Mouse (Mus musculus): ENCODE data around the gene Pdcl2. TPM values are rescaled to one million over a fixed set of nuclear protein-coding genes. Genes with fewer than 3 reads are reported as not detected.

Pdcl2 gene
- polyA plus RNA-seq (2016; fragmentation: Nextera tagmentation; extraction: Ambion mirVana), result not detected in 2 replicates

GRCm38 (mm10) chr5:76330953-76331352 is at the start of gene Pdcl2:
TSS of gene Pdcl2 (minus strand) at chr5:76331156.
- no peaks in the 10 kb centered on the region for H3K27me3 ChIP-seq (ENCODE audit: low read depth, poor library complexity, severe bottlenecking)
- no peaks in the 10 kb centered on the region for H3K4me1 ChIP-seq
- H3K9me3 ChIP-seq (replicated peaks), result no peaks in the 10 kb centered on the region
- H3K4me3 ChIP-seq, result no peak within 1 kb of the TSS
- WGBS, result 89% methylated on average over 7 of the region's 7 CpGs
- no peaks in the 10 kb centered on the region for H3K36me3 ChIP-seq
- no peak within 1 kb of the TSS for H3K27ac ChIP-seq
- DNase-seq (ENCODE audit: low spot score), result no peak

DNA sequence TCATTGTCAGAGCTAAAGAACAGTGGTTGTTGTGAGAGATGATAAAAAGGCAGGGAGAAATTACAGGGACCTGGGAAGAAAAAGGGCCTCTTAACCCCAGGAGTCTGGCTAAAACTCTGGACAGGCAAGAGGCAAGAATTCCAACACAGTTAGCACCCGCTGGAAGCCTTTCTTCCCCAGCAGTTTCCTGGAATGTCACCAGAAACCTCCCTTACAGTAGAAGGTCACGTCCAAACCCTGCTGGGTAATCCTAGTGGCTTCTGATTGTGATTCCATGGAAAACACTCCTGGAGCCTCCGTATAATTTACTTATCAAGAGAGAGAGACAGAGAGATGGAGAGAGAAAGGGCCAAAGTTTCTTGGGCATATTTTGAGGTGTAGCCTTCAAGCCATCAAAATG is 48.3 kb upstream of the Pdcl2 start:
- Histone ChIP-seq H3K4me3 (no peak overlapping the region), H3K4me1 (no peaks in the 10 kb centered on the region), H3K36me3 (no peaks in the 10 kb centered on the region), H3K27ac (no peak overlapping the region), H3K9me3 (replicated peaks) (no peaks in the 10 kb centered on the region), H3K27me3 (ENCODE audit: low read depth, poor library complexity, severe bottlenecking) (no peaks in the 10 kb centered on the region)
- WGBS, result 63% methylated on average over 3 of the region's 3 CpGs
- DNase-seq (ENCODE audit: low spot score), result no peak

DNA sequence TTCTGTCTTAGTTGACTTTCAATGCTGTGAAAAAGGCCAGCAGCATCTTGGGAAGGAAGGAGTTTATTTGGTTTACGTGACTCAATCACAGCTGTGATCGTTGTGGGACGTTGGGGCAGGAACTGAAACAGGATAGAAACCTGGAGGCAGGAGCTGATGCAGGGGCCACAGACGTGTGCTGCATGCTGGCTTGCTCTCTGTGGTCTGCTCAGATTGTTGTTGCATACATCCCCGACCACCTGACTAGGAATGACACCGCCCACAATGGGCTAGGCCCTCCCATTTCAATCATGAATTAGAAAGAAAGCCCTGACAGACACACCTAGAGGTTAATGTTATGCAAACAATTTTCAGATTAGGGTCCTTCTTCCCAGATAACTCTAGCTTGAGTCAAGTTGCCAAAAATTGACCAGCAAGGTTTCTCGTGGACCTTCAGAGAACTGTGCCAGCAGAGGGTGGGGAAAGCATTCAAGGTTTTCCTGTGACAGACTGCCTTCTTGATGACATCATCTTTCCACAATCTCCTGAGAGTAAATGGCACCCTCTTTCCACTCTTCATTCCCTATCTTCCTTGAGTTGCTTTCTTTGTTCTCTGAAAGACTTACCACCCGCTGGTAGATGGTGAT is 38.4 kb upstream of the Pdcl2 start:
- Histone ChIP-seq H3K36me3 (no peaks in the 10 kb centered on the region), H3K4me1 (peaks cover 3% of the 10 kb centered on the region), H3K4me3 (no peak overlapping the region), H3K9me3 (replicated peaks) (no peaks in the 10 kb centered on the region), H3K27ac (no peak overlapping the region), H3K27me3 (ENCODE audit: low read depth, poor library complexity, severe bottlenecking) (peaks cover 13% of the 10 kb centered on the region)
- DNase-seq (ENCODE audit: low spot score), result no peak
- 84% methylated on average over 8 of the region's 8 CpGs for WGBS

DNA sequence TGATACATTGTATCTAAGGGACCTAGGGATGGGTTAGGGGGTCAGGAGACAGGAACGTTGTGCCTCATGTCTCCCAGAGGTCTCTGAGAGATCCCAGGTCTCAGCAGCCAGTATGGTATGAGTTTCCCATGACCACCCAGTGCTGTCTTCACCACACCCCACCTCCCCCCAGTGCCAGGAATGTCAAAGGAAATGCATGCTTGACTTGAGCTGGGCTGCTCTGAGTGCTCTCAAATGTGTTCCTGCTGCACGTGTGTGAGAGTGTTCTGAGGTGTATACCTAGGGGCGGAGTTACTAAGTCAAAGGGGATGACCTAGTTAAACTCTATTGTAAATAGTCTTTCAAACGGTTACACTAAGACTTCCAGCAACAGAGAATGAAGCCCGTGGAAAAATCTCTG is 34.5 kb upstream of the Pdcl2 start:
- Histone ChIP-seq H3K27ac (no peak overlapping the region), H3K27me3 (ENCODE audit: low read depth, poor library complexity, severe bottlenecking) (peaks cover 36% of the 10 kb centered on the region), H3K9me3 (replicated peaks) (no peaks in the 10 kb centered on the region), H3K4me1 (peaks cover 18% of the 10 kb centered on the region), H3K36me3 (no peaks in the 10 kb centered on the region), H3K4me3 (no peak overlapping the region)
- 74% methylated on average over 5 of the region's 5 CpGs for WGBS
- no peak for DNase-seq (ENCODE audit: low spot score)

- WGBS, result 4% methylated on average over 35 of the region's 35 CpGs
- H3K27me3 ChIP-seq (ENCODE audit: low read depth, poor library complexity, severe bottlenecking), result peaks cover 36% of the 10 kb centered on the region
Observed at GRCm38 (mm10) chr5:76363453-76364104, 32.6 kb upstream of the Pdcl2 start, which contains the start of gene Nmu. TSS of gene Nmu (minus strand) at chr5:76363788.

DNA sequence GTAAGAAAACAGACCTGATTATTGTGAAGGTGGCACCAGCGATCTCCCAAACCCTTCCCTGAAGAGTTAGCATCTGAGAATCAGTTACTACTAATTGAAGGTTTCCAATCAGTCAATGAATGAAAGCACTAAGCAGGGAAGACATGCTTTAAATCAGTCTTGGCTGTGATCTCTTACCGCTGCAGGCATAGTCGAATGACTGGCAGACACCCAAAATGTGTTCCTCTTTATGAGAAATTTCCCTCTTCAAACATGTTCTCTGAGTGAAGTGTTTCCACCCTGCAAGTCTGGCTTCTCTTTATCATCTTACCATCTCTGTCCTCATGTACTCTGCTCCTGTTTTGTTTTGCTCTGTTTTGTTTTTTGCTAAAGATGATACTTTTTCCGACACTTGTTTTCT is 29.8 kb upstream of the Pdcl2 start:
- H3K36me3 ChIP-seq, result no peaks in the 10 kb centered on the region
- WGBS, result 92% methylated on average over 4 of the region's 4 CpGs
- no peak overlapping the region for H3K27ac ChIP-seq
- no peak overlapping the region for H3K4me3 ChIP-seq
- H3K27me3 ChIP-seq (ENCODE audit: low read depth, poor library complexity, severe bottlenecking), result peaks cover 36% of the 10 kb centered on the region
- H3K9me3 ChIP-seq (replicated peaks), result no peaks in the 10 kb centered on the region
- H3K4me1 ChIP-seq, result peaks cover 15% of the 10 kb centered on the region
- DNase-seq (ENCODE audit: low spot score), result no peak

More at GRCm38 (mm10) chr5:76363453-76364104, 32.6 kb upstream of the Pdcl2 start, which contains the start of gene Nmu:
- no peaks in the 10 kb centered on the region for H3K9me3 ChIP-seq (replicated peaks)
- H3K36me3 ChIP-seq, result no peaks in the 10 kb centered on the region
- H3K4me3 ChIP-seq, result peak within 1 kb of the TSS; percentile 53
- H3K4me1 ChIP-seq, result peaks cover 18% of the 10 kb centered on the region
- DNase-seq (ENCODE audit: low spot score), result peak; percentile 40
- peak within 1 kb of the TSS; percentile 56; the same call in 1 of the 2 replicates for H3K27ac ChIP-seq

DNA sequence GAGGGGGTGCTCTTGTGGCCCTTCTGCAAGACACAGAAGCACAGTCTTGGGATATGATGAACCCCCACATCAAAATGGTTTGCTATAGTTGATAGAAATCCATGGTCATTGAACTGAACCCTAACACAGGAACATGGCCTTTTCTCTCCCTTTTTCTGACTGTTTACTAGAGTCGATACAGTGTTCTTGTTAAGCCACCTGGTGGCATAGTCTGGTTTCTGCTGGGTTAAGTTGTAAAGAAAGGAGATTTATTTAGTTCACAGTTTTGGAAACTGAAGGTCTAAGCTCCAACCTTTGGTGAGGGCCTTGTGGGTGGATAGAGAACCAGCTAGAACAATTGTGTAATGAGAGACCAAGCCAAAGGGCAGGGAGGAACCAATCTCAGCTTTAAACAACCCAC is 29.1 kb upstream of the Pdcl2 start:
- Histone ChIP-seq H3K36me3 (no peaks in the 10 kb centered on the region), H3K27me3 (ENCODE audit: low read depth, poor library complexity, severe bottlenecking) (peaks cover 31% of the 10 kb centered on the region), H3K4me1 (peaks cover 15% of the 10 kb centered on the region), H3K9me3 (replicated peaks) (no peaks in the 10 kb centered on the region), H3K4me3 (no peak overlapping the region), H3K27ac (no peak overlapping the region)
- DNase-seq (ENCODE audit: low spot score), result no peak
- 77% methylated on average over 1 of the region's 1 CpGs for WGBS

GRCm38 (mm10) chr5:76351953-76352611 is 21.1 kb upstream of the Pdcl2 start:
- Histone ChIP-seq H3K27ac (no peak overlapping the region), H3K9me3 (replicated peaks) (no peaks in the 10 kb centered on the region), H3K4me1 (no peaks in the 10 kb centered on the region), H3K27me3 (ENCODE audit: low read depth, poor library complexity, severe bottlenecking) (no peaks in the 10 kb centered on the region), H3K36me3 (no peaks in the 10 kb centered on the region), H3K4me3 (no peak overlapping the region)
- 58% methylated on average over 7 of the region's 7 CpGs for WGBS
- DNase-seq (ENCODE audit: low spot score), result no peak

DNA sequence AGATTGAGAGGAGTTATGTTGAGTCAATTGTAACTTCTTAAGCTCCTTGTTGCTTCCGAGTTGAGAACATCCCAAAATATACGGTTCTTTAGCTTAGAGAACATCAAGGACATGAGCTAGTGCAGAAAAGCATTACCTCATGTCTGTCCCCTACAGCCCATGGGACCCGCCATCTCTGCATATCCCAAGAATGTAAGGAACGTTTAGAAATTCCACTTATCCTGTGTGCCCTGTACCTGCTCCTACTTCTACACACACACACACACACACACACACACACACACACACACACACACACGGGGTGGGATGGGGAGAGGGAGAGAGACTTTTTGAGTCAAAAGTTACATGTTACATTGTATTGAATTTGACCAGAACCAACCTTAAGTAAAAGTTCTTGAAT is 20.6 kb upstream of the Pdcl2 start:
- H3K36me3 ChIP-seq, result no peaks in the 10 kb centered on the region
- no peak overlapping the region for H3K27ac ChIP-seq
- no peaks in the 10 kb centered on the region for H3K27me3 ChIP-seq (ENCODE audit: low read depth, poor library complexity, severe bottlenecking)
- no peaks in the 10 kb centered on the region for H3K4me1 ChIP-seq
- no peaks in the 10 kb centered on the region for H3K9me3 ChIP-seq (replicated peaks)
- 85% methylated on average over 5 of the region's 5 CpGs for WGBS
- H3K4me3 ChIP-seq, result no peak overlapping the region
- no peak for DNase-seq (ENCODE audit: low spot score)

DNA sequence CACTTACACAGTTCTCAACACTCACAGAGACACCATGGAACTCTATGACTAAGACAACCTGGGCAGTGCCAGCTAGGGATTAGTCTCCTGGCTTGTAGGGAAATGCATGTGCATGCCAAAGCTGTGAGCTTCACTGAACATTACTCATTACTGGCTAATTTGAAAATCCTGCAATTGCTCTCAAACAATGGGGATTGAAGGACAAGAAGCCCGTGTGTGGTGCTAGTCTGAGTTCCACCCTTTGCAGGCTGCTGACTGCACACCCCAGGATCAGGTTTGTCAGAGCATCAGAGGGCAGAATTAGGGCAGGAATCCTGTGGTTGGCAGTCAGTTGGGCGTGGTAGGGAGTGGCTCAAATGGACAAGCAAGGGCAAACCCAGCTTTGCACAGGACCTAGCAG is 15.2 kb upstream of the Pdcl2 start:
- Histone ChIP-seq H3K4me1 (no peaks in the 10 kb centered on the region), H3K9me3 (replicated peaks) (no peaks in the 10 kb centered on the region), H3K4me3 (no peak overlapping the region), H3K27ac (no peak overlapping the region), H3K27me3 (ENCODE audit: low read depth, poor library complexity, severe bottlenecking) (no peaks in the 10 kb centered on the region), H3K36me3 (no peaks in the 10 kb centered on the region)
- no peak for DNase-seq (ENCODE audit: low spot score)
- 69% methylated on average over 2 of the region's 2 CpGs for WGBS

DNA sequence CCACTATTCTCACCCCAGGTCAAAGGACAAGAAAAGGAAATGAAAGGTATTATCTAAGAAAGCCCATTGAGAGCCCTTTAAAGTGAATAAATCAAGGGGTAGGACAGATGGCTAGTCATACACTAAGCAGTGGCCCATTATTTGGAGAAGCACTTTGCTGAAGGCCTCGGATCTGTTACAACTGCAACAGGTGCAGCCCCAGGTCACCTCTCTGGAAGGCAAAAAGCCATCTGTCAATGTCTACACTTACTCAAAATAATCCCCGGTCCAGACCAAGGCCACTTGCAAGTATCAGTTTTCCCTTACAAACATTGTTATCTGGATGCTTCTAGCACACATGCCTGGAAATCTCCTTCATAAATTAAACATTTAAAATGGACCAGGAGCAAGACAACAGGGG is 10.0 kb upstream of the Pdcl2 start:
- Histone ChIP-seq H3K27ac (no peak overlapping the region), H3K9me3 (replicated peaks) (no peaks in the 10 kb centered on the region), H3K36me3 (no peaks in the 10 kb centered on the region), H3K4me1 (no peaks in the 10 kb centered on the region), H3K27me3 (ENCODE audit: low read depth, poor library complexity, severe bottlenecking) (no peaks in the 10 kb centered on the region), H3K4me3 (no peak overlapping the region)
- DNase-seq (ENCODE audit: low spot score), result no peak
- 78% methylated on average over 2 of the region's 2 CpGs for WGBS

DNA sequence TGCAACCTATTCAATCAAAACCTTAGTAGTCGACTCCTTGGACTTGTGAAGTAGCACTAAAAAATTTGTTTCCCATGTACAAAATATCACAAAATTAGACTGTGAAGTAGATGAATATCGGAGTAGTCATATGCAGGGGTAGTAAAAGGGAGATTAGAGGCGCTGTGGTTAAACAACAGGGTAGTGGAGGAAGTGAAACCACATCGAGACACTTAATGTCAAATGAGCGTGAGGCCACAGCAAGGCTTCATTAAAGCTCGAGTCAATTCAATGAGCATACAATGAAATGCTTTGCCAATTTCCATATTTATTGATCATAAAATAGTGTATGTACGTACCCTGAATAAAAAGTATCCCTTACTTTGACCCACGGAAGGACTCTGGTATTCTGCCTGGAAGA is 6.1 kb upstream of the Pdcl2 start:
- Histone ChIP-seq H3K27me3 (ENCODE audit: low read depth, poor library complexity, severe bottlenecking) (no peaks in the 10 kb centered on the region), H3K9me3 (replicated peaks) (no peaks in the 10 kb centered on the region), H3K27ac (no peak overlapping the region), H3K36me3 (no peaks in the 10 kb centered on the region), H3K4me1 (no peaks in the 10 kb centered on the region), H3K4me3 (no peak overlapping the region)
- 89% methylated on average over 8 of the region's 8 CpGs for WGBS
- no peak for DNase-seq (ENCODE audit: low spot score)

GRCm38 (mm10) chr5:76333833-76334232 is 2.9 kb upstream of the Pdcl2 start:
- H3K4me3 ChIP-seq, result no peak overlapping the region

More at GRCm38 (mm10) chr5:76333833-76334232, 2.9 kb upstream of the Pdcl2 start:
- Histone ChIP-seq H3K36me3 (no peaks in the 10 kb centered on the region), H3K27ac (no peak overlapping the region), H3K27me3 (ENCODE audit: low read depth, poor library complexity, severe bottlenecking) (no peaks in the 10 kb centered on the region), H3K4me1 (no peaks in the 10 kb centered on the region), H3K9me3 (replicated peaks) (no peaks in the 10 kb centered on the region)
- no peak for DNase-seq (ENCODE audit: low spot score)
- 90% methylated on average over 4 of the region's 4 CpGs for WGBS
